Mouse (Mus musculus) cerebellum, adult 11 months (tissue): ENCODE results near the gene Adam12.

Source experiments
- DNase-seq: peaks from one replicate; pipeline ENCODE4 v3.0.0; 2022

The Adam12 gene

GRCm38 (mm10) chr7:134149351-134149750 is 82.6 kb downstream of the Adam12 start:
- no peak for DNase-seq

GRCm38 (mm10) chr7:134147561-134147960 is 84.4 kb downstream of the Adam12 start:
- DNase-seq = no peak

DNA sequence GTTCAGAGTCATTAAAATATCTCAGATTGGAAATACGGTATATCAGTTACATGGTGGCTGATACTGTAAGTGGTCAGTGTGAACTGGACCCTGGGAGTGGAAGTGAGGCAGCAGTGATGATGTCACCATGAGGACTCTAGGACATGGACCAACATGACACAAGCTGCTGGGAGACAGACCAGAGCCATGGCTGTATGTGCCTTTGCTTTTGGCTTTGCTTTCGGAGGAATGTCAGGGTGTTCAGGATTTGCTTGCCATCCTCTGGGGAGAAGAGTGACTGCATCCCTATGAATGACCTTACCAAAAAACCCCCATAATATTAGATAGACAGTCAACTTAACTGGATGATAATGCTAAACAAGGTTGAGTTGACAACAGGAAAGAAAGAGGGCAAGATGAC is 85.1 kb downstream of the Adam12 start:
- no peak for DNase-seq

DNA sequence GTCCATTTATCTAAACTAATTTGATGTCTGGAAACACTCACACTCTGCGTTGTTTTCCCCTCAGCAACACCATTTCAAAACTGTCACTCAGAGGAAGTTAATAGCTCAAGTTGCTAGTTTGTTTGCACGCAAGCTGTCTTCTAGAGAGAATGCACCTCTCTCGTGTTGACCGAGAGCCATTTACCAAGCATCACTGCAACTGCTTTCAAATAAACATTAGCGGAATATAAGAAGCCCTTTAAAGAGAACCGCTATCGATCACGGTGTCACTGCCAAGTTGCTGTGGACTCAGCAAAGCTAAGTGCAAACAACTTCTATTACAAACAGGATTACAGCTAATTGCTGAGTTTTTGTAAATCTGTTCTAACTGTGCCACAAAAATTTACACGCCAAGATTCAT is 87.8 kb downstream of the Adam12 start:
- no peak for DNase-seq

DNA sequence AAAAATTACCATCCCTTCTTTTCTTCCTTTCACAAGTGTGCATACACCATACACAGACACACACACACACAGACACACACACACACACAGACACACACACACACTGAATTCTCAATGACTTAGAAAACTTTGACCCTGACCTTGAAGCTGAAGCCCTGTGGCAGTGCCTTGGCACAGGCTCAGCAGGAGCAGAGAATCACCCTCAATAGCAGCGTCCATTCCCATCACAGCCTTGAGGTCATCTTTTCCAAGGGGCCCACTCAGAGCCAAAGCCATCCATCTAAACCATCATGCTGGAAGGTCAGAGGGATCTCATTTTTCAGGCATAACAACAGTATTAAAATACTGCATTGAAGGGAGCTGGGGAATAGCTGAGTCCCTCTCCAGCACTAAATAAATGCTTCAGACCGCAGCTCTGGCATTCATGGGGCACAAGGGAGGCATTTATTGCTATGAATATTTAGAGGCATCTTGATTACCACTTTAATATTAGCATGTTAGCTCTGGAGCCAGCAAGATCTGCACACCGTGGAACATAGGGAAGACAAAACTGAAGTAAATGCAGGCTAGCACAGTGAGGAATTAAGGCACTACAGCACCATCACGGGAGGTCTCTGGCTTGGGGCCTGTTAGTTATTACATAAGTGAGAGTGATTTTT is 92.5 kb downstream of the Adam12 start:
- no peak for DNase-seq

GRCm38 (mm10) chr7:134132323-134132722 is 99.6 kb downstream of the Adam12 start:
- DNase-seq = no peak

GRCm38 (mm10) chr7:134128087-134128522 is 103.8 kb downstream of the Adam12 start:
- DNase-seq = no peak

- no peak for DNase-seq
Observed at GRCm38 (mm10) chr7:134121397-134121796, 110.5 kb downstream of the Adam12 start.

DNA sequence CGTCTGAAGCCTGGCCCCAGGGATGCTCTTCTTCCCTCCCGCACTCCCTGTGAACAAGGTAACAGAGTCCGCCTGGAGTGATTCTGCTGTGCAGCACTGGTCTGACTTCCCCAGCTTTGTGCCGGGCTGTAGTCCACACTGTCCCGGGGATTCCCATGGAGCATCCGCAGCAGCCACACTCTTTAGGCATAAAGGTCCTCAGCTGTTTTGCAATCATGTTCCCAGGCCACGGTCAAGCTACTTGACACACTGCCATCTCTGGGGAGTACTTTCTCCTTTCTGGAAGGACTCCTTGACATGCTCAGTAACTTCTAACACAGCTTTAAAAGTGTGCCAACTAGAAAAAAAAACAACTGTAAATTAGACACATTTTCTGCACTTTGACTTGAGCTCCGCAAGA is 116.5 kb downstream of the Adam12 start:
- DNase-seq = no peak

- no peak for DNase-seq
Observed at GRCm38 (mm10) chr7:134114311-134115188, 117.4 kb downstream of the Adam12 start.

DNA sequence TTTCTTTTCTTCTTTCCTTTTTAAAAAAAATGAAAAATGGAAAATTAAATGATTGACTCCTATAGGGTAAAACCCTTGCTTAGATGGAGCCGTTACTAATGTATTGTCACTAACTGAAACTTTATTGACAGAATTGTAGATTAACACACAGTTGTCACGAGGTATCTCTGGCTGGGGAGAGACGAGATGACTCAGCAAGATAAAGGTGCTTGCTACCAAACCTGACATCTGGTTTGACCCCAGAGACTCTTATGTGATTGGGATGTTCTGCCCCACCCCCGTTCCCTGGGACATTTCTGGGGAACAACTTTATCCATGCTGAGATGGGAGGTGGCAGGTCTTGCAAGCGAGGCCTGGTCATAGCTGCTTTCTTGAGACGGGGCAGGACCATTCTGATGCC is 118.1 kb downstream of the Adam12 start:
- DNase-seq = no peak

- DNase-seq = no peak
Observed at GRCm38 (mm10) chr7:134110116-134110515, 121.8 kb downstream of the Adam12 start.

GRCm38 (mm10) chr7:134107849-134108248 is 124.1 kb downstream of the Adam12 start:
- no peak for DNase-seq

GRCm38 (mm10) chr7:134099010-134099409 is 132.9 kb downstream of the Adam12 start:
- DNase-seq = no peak

GRCm38 (mm10) chr7:134097861-134098260 is 134.1 kb downstream of the Adam12 start:
- no peak for DNase-seq

DNA sequence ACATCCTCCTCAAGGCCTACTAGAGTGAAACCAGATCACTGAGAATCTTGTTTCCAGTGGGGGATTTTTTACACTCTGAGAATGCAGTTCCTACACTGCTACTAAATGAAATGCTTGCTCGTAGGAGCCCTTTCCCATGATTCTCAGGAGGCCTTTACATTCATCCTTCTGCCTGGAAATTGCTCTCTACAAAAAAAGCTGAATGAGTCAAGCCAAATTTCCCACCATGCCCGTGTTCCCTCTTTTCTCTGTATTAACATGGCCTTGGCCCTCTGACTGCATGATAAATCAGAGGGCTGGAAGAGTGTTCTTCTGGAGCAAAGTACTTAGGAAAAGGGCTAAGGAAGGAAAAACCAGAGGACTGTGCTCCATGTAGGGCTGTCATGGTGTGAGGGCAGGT is 138.1 kb downstream of the Adam12 start:
- no peak for DNase-seq

DNA sequence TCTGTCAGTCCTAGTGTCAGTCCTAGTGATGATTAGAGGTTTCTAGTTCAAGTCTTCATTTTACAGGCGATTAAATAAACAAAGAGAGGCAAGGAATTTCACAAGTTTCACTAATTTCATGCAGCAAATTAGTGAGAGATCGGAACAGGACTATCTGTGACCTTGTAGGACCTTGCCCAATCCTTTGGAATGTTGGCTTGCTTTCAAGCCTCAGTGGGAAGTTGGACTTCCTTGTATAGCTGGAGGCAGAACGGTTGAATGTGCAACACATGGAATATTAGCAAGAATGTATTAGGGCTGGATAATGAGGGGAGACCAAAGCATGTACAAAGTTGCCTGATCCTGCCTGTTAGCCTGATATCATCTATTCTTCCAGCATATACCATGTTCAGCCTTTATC is 141.2 kb downstream of the Adam12 start:
- DNase-seq = no peak

DNA sequence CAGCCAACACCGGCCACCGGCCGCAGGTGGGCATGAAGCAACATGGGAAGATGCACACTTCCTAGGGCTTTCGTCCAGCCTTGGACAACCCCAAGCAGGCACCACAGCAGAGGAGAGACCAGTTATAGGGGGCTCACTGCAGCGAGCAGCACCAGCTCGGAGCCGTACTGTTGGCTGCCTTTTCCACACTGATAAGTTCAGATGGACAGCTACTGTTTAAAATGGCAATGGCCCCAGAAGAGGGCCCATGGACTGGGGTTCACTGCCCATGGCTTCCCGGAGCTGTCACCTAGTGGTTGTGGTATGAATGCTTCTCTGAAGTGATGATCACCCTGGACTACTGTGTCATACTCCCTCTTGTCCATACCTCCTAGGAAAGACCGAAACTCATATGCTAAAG is 141.7 kb downstream of the Adam12 start:
- no peak for DNase-seq

GRCm38 (mm10) chr7:134088548-134089347 is 143.2 kb downstream of the Adam12 start:
- DNase-seq = no peak

- DNase-seq = no peak
Observed at GRCm38 (mm10) chr7:134085396-134085795, 146.6 kb downstream of the Adam12 start.

DNA sequence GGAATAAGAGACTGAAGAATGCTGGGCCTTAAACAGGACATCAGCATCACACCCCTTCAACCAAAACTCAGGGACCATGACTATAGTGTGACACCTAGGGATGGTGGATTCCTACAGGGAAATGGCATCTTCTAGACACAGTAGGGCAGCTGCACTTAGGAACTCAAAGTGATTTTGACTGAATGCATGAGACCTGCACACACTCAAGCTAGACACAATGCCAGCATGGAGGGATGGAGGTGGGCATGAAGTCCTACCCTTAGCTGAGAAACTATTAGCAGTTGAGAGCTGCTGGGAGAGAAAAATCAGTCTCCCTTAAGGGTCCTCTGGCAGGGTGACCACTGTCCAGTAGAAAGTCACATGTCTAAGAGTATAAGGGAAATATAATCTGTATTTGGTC is 147.0 kb downstream of the Adam12 start:
- DNase-seq = no peak

DNA sequence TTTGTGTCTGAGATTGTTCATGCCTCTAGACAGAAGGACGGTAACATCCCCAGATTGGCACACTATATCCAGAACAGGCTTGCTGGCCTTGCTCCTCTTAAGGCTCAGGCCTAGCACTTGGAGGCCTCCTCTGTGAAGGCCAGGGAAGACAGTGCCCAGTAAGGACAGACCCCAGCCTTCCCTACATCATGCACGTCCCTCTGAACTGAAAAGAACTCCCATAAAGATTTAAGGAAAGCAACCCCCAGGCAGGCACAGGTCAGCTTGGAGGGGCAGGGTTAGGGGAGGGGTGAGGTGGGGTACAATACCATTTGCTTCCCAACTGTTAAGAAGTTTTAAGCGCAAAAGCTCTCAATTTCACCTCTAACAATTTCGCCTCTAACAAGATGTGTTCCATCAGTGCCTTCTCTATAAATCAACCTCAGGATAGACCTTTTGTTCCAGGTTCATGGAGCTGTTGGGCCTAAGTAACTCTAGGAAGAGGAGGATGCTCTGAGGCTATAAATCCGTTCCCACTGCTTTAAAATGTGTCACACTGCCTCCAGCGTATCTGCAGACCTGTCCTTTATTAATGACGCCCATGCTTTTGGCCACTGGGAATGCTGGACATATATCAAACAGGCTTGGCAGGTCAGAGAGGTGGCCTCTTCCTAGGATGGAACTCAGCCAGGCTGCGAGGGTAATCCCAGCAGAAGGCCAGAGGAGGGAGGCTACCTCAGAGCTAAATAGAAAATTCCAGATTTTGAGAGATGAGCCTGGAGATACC is 150.5 kb downstream of the Adam12 start:
- no peak for DNase-seq
